Mouse (Mus musculus): ENCODE measurements around the gene Adgrf3. TPM values are rescaled to one million over a fixed set of nuclear protein-coding genes. Genes with fewer than 3 reads are reported as not detected.
A peak's percentile ranks its signal among the peaks of the same experiment; 100 is the strongest.

The Adgrf3 gene
- polyA plus RNA-seq, 1 experiment from 2014 or later = not detected

DNA sequence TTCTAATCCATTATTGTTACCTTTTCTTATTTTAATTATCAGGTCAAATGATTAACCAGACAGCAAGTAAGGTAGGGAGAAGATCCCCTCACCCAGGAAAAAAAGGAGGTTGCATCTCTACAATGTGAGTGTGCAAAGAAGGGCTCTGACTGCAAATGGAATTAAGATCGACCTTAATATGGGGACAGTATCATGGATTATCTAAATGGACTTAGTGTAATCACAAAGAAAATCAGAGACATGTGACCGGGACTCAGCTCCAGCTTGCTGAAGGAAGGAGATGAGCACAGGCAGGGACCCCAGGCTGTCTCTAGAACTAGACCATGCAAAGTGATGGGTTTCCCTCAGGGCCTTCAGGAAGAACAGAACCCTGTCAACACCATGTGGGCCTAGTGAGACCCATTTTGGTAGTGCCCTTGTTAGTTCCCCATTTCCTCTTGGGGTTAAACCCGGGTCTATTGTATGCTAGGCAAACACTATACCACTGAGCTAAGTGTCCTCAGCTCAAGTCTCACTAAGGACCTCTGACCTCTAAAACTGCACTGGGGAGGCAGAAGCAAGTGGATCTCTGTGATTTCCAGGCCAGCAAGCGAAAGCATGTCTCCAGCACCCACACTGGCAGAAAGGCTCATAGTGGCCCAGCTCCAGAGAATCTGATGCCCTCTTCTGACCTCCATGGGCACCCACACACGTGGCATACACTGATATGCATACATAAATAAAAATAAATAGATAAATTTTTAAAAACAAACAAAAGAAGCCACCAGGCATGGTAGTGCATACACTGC, 57.2 kb downstream of the Adgrf3 start:
- no peak overlapping the region for H3K9ac ChIP-seq (ENCODE audit: low read depth, low read length)
- H3K4me3 ChIP-seq (ENCODE audit: low read length) = no peak overlapping the region
- no peak overlapping the region for H3K4me2 ChIP-seq (ENCODE audit: low read length)
- no peaks in the 10 kb centered on the region for H3K9me3 ChIP-seq (ENCODE audit: control insufficient read depth, low read length)
- H3K27ac ChIP-seq (ENCODE audit: low read depth, low read length) = no peak overlapping the region
- peaks cover 25% of the 10 kb centered on the region for H3K36me3 ChIP-seq (ENCODE audit: control insufficient read depth, insufficient read depth, low read length)
- ATAC-seq = no peak
- H3K27me3 ChIP-seq (replicated peaks; ENCODE audit: control insufficient read depth, insufficient read depth, low read length) = no peaks in the 10 kb centered on the region
- 91% methylated on average over 5 of the region's 5 CpGs for WGBS
- H3K4me1 ChIP-seq (ENCODE audit: control insufficient read depth, insufficient read depth, low read depth, low read length) = peaks cover 7% of the 10 kb centered on the region

- Histone ChIP-seq H3K9me3 (ENCODE audit: control insufficient read depth, low read length) (no peaks in the 10 kb centered on the region), H3K27me3 (replicated peaks; ENCODE audit: control insufficient read depth, insufficient read depth, low read length) (no peaks in the 10 kb centered on the region), H3K4me2 (ENCODE audit: low read length) (no peak overlapping the region), H3K36me3 (ENCODE audit: control insufficient read depth, insufficient read depth, low read length) (peaks cover 35% of the 10 kb centered on the region), H3K9ac (ENCODE audit: low read depth, low read length) (no peak overlapping the region), H3K27ac (ENCODE audit: low read depth, low read length) (no peak overlapping the region), H3K4me3 (ENCODE audit: low read length) (no peak overlapping the region), H3K4me1 (ENCODE audit: control insufficient read depth, insufficient read depth, low read depth, low read length) (peaks cover under 1% of the 10 kb centered on the region; the same call in 1 of the 2 replicates)
- WGBS = 81% methylated on average over 6 of the region's 6 CpGs
- ATAC-seq = no peak
Measured at GRCm38 (mm10) chr5:30146526-30146925, 59.0 kb downstream of the Adgrf3 start.

MicroRNAs encoded within 50 kb of the gene (microRNA counts, 519-probe panel; counts per million panel counts)
- microRNA mmu-miR-1960 = 2,059 counts per million, percentile 32 among the panel's probes with 10 or more counts

Small RNA genes within 50 kb of the gene (microRNA-seq; reads per million reads assigned to microRNA genes)
- 0.83 reads per million for gene Mir1960

Other genes with a start within 250 kb of the Adgrf3 start
- gene Il6, start 192.6 kb downstream of the Adgrf3 start, polyA plus RNA-seq (2015; fragmentation: Nextera tagmentation; extraction: Ambion mirVana) = not detected in 2 replicates
- gene Tyms, start 132.1 kb downstream of the Adgrf3 start, polyA plus RNA-seq (2015; fragmentation: Nextera tagmentation; extraction: Ambion mirVana) = 39.4 and 48.8 TPM in 2 replicates
- gene Garem2, start 100.6 kb downstream of the Adgrf3 start, polyA plus RNA-seq (2015; fragmentation: Nextera tagmentation; extraction: Ambion mirVana) = 8.6 and 11.8 TPM in 2 replicates
- 3.5 and 4.6 TPM in 2 replicates for gene 3110082J24Rik, start 99.6 kb downstream of the Adgrf3 start, polyA plus RNA-seq (2015; fragmentation: Nextera tagmentation; extraction: Ambion mirVana)
- 75.3 and 79.1 TPM in 2 replicates for gene Hadha, start 50.6 kb downstream of the Adgrf3 start, polyA plus RNA-seq (2015; fragmentation: Nextera tagmentation; extraction: Ambion mirVana)
- 66.4 and 70.4 TPM in 2 replicates for gene Hadhb, start 50.5 kb downstream of the Adgrf3 start, polyA plus RNA-seq (2015; fragmentation: Nextera tagmentation; extraction: Ambion mirVana)
- 26.5 and 29.8 TPM in 2 replicates for gene Selenoi, start 26.9 kb upstream of the Adgrf3 start, polyA plus RNA-seq (2015; fragmentation: Nextera tagmentation; extraction: Ambion mirVana)
- gene Drc1, start 75.7 kb upstream of the Adgrf3 start, polyA plus RNA-seq (2015; fragmentation: Nextera tagmentation; extraction: Ambion mirVana) = 6.3 and 7.0 TPM in 2 replicates